Mouse (Mus musculus) stomach, postnatal 0 days (tissue): ENCODE results near the gene Defb9.
"Not testable (repeated sequence)": the region's sequence is repeated elsewhere in the genome, so short reads cannot be mapped to it uniquely, and the experiment has no call there.

ENCODE experiments used
- CTCF ChIP-seq: IDR thresholded peaks from 2 replicates; pipeline ENCODE4 v1.5.1; 2016; ENCODE audit warnings: antibody characterized with exemption, low read depth, mild to moderate bottlenecking, moderate library complexity
- EP300 ChIP-seq: optimal IDR thresholded peaks from 2 replicates; pipeline ENCODE3; 2016; ENCODE audit warnings: antibody characterized with exemption

- not testable (repeated sequence) for TF ChIP-seq CTCF, EP300
Measured at GRCm38 (mm10) chr8:21858586-21858985, 26.6 kb downstream of the Defb9 start, which contains the start of gene Defb10.
